Mouse (Mus musculus): ENCODE data around the gene Naa16. TPM values are rescaled to one million over a fixed set of nuclear protein-coding genes. Genes with fewer than 3 reads are reported as not detected.

Naa16 gene
- polyA plus RNA-seq, 1 experiment from 2014 or later: 44.1 TPM

DNA sequence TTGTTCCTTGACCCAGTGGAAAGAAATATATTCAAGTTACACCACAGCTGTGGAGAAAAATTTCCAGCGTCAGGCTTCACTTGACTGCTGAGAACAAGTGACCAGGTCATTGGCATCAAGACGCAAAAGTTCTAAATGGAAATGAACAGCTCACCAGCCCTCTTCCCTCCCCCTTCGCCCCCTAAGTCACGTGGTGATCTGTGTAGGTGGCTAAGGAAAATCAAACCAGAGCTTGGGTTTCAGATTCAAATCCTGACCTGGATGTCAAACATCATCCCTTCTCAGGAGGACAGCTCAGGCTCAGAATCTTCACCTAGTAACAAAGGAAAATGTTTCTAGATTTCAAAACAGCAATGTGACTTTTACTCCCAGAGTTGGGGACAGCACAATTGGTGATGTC lies 91.3 kb downstream of the Naa16 start:
- Histone ChIP-seq H3K27ac (ENCODE audit: low read depth) (no peak overlapping the region), H3K27me3 (ENCODE audit: insufficient read depth, low read length) (no peaks in the 10 kb centered on the region), H3K36me3 (ENCODE audit: insufficient read depth) (no peaks in the 10 kb centered on the region), H3K4me2 (peak overlapping the region; percentile 99), H3K4me1 (ENCODE audit: insufficient read depth) (no peaks in the 10 kb centered on the region; the same call in 1 of the 2 replicates), H3K9ac (no peak overlapping the region), H3K4me3 (ENCODE audit: low read depth, low read length) (peak overlapping the region; percentile 18; the same call in 1 of the 2 replicates), H3K9me3 (ENCODE audit: low read depth, low read length) (no peaks in the 10 kb centered on the region)
- no peak for TF ChIP-seq CTCF (IDR thresholded peaks at IDR 0.05; ENCODE audit: low read depth)
- DNase-seq (no peak), ATAC-seq (ENCODE audit: insufficient read depth) (no peak)
- WGBS: 52% methylated on average over 4 of the region's 4 CpGs

- no peak overlapping the region; the same call in 1 of the 2 replicates for H3K9ac ChIP-seq
- WGBS: 49% methylated on average over 7 of the region's 7 CpGs
- peak overlapping the region; percentile 18; the same call in 1 of the 2 replicates for H3K4me3 ChIP-seq (ENCODE audit: low read depth, low read length)
- H3K27ac ChIP-seq (ENCODE audit: low read depth): no peak overlapping the region
- H3K27me3 ChIP-seq (ENCODE audit: insufficient read depth, low read length): no peaks in the 10 kb centered on the region
- peaks cover 1% of the 10 kb centered on the region; the same call in 1 of the 2 replicates for H3K4me1 ChIP-seq (ENCODE audit: insufficient read depth)
- no peak for TF ChIP-seq CTCF (IDR thresholded peaks at IDR 0.05; ENCODE audit: low read depth)
- no peak for DNase-seq
- H3K9me3 ChIP-seq (ENCODE audit: low read depth, low read length): no peaks in the 10 kb centered on the region
- H3K4me2 ChIP-seq: peak overlapping the region; percentile 99
- no peaks in the 10 kb centered on the region for H3K36me3 ChIP-seq (ENCODE audit: insufficient read depth)
- no peak for ATAC-seq (ENCODE audit: insufficient read depth)
These were observed 92.1 kb downstream of the Naa16 start for GRCm38 (mm10) chr14:79298314-79298992.

GRCm38 (mm10) chr14:79296836-79297235 lies 93.7 kb downstream of the Naa16 start:
- Histone ChIP-seq H3K4me1 (ENCODE audit: insufficient read depth) (peaks cover 5% of the 10 kb centered on the region), H3K9ac (peak overlapping the region; percentile 8; the same call in 1 of the 2 replicates), H3K4me2 (peak overlapping the region; percentile 99; the same call in 1 of the 2 replicates), H3K4me3 (ENCODE audit: low read depth, low read length) (peak overlapping the region; percentile 0; the same call in 1 of the 2 replicates), H3K36me3 (ENCODE audit: insufficient read depth) (no peaks in the 10 kb centered on the region), H3K9me3 (ENCODE audit: low read depth, low read length) (no peaks in the 10 kb centered on the region), H3K27me3 (ENCODE audit: insufficient read depth, low read length) (no peaks in the 10 kb centered on the region), H3K27ac (ENCODE audit: low read depth) (no peak overlapping the region)
- 34% methylated on average over 5 of the region's 5 CpGs for WGBS
- no peak for TF ChIP-seq CTCF (IDR thresholded peaks at IDR 0.05; ENCODE audit: low read depth)
- DNase-seq (no peak), ATAC-seq (ENCODE audit: insufficient read depth) (no peak)

DNA sequence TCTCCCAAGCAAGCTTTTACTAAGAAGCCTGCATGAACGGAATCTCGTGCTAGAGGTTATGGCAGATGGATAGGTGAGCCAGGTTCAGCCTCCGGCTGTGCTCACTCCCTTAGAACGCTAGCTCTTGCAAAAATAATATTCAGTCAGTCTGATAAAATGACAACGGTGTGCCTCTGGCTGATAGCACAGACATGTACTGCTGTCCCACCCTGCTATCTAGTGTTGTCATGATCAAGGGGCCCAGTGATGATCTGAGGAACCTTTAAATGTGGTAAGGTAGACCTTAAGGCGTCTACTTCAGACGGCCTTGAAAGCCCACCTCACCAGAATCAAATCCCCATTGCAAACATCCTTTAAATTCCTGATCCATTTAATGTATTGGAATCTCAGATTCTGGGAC lies 94.4 kb downstream of the Naa16 start:
- Histone ChIP-seq H3K4me1 (ENCODE audit: insufficient read depth) (peaks cover 5% of the 10 kb centered on the region), H3K27me3 (ENCODE audit: insufficient read depth, low read length) (no peaks in the 10 kb centered on the region), H3K4me2 (peak overlapping the region; percentile 35; the same call in 1 of the 2 replicates), H3K9ac (no peak overlapping the region), H3K9me3 (ENCODE audit: low read depth, low read length) (no peaks in the 10 kb centered on the region), H3K27ac (ENCODE audit: low read depth) (no peak overlapping the region), H3K4me3 (ENCODE audit: low read depth, low read length) (no peak overlapping the region), H3K36me3 (ENCODE audit: insufficient read depth) (no peaks in the 10 kb centered on the region)
- no peak for TF ChIP-seq CTCF (IDR thresholded peaks at IDR 0.05; ENCODE audit: low read depth)
- DNase-seq (no peak), ATAC-seq (ENCODE audit: insufficient read depth) (no peak)
- WGBS: 56% methylated on average over 7 of the region's 7 CpGs

GRCm38 (mm10) chr14:79295579-79295978 lies 95.0 kb downstream of the Naa16 start:
- no peak for DNase-seq
- WGBS: 84% methylated on average over 9 of the region's 9 CpGs

GRCm38 (mm10) chr14:79294950-79295349 lies 95.6 kb downstream of the Naa16 start:
- H3K27ac ChIP-seq (ENCODE audit: low read depth): no peak overlapping the region
- H3K4me3 ChIP-seq (ENCODE audit: low read depth, low read length): no peak overlapping the region
- no peaks in the 10 kb centered on the region for H3K36me3 ChIP-seq (ENCODE audit: insufficient read depth)
- 53% methylated on average over 5 of the region's 5 CpGs for WGBS
- ATAC-seq (ENCODE audit: insufficient read depth) (no peak), DNase-seq (no peak)
- H3K9me3 ChIP-seq (ENCODE audit: low read depth, low read length): no peaks in the 10 kb centered on the region
- H3K9ac ChIP-seq: no peak overlapping the region
- H3K4me1 ChIP-seq (ENCODE audit: insufficient read depth): peaks cover 5% of the 10 kb centered on the region
- H3K27me3 ChIP-seq (ENCODE audit: insufficient read depth, low read length): no peaks in the 10 kb centered on the region
- no peak for TF ChIP-seq CTCF (IDR thresholded peaks at IDR 0.05; ENCODE audit: low read depth)
- peak overlapping the region; percentile 35; the same call in 1 of the 2 replicates for H3K4me2 ChIP-seq

More at GRCm38 (mm10) chr14:79295579-79295978, 95.0 kb downstream of the Naa16 start:
- Histone ChIP-seq H3K9ac (no peak overlapping the region), H3K4me3 (ENCODE audit: low read depth, low read length) (no peak overlapping the region), H3K36me3 (ENCODE audit: insufficient read depth) (no peaks in the 10 kb centered on the region), H3K27ac (ENCODE audit: low read depth) (no peak overlapping the region), H3K4me2 (peak overlapping the region; percentile 35; the same call in 1 of the 2 replicates), H3K27me3 (ENCODE audit: insufficient read depth, low read length) (no peaks in the 10 kb centered on the region), H3K4me1 (ENCODE audit: insufficient read depth) (peaks cover 5% of the 10 kb centered on the region), H3K9me3 (ENCODE audit: low read depth, low read length) (no peaks in the 10 kb centered on the region)
- ATAC-seq (ENCODE audit: insufficient read depth): no peak
- TF ChIP-seq CTCF (IDR thresholded peaks at IDR 0.05; ENCODE audit: low read depth): no peak

GRCm38 (mm10) chr14:79294051-79294814 lies 96.3 kb downstream of the Naa16 start:
- whole genome bisulfite sequencing: 63% methylated on average over 8 of the region's 8 CpGs
- no peak for ATAC-seq (ENCODE audit: insufficient read depth)
- Histone ChIP-seq H3K4me1 (ENCODE audit: insufficient read depth) (peaks cover 5% of the 10 kb centered on the region; the same call in 1 of the 2 replicates), H3K36me3 (ENCODE audit: insufficient read depth) (no peaks in the 10 kb centered on the region), H3K4me3 (ENCODE audit: low read depth, low read length) (no peak overlapping the region), H3K27ac (ENCODE audit: low read depth) (peak overlapping the region; percentile 40; the same call in 1 of the 2 replicates), H3K9me3 (ENCODE audit: low read depth, low read length) (no peaks in the 10 kb centered on the region), H3K27me3 (ENCODE audit: insufficient read depth, low read length) (no peaks in the 10 kb centered on the region), H3K4me2 (no peak overlapping the region), H3K9ac (no peak overlapping the region)
- TF ChIP-seq CTCF (IDR thresholded peaks at IDR 0.05; ENCODE audit: low read depth): no peak
- no peak for DNase-seq
